Mouse (Mus musculus) brain, embryonic 14.5 days (tissue): ENCODE measurements around the gene Thrb.

Experiments used
- CTCF ChIP-seq: fragments of 200-500 bp; IDR thresholded peaks from 2 replicates; pipeline ENCODE4 v1.5.1; 2012; ENCODE audit warnings: inconsistent platforms, mild to moderate bottlenecking, moderate library complexity, borderline replicate concordance; ENCODE audit not compliant: insufficient read depth, insufficient read length; ENCODE audit errors: extremely low read depth
- POLR2A ChIP-seq: fragments of 200-500 bp; IDR thresholded peaks from 2 replicates; pipeline ENCODE4 v1.6.1; 2012; ENCODE audit warnings: mild to moderate bottlenecking, inconsistent platforms, borderline replicate concordance; ENCODE audit not compliant: poor library complexity, insufficient read depth, insufficient read length, severe bottlenecking; ENCODE audit errors: extremely low read depth

DNA sequence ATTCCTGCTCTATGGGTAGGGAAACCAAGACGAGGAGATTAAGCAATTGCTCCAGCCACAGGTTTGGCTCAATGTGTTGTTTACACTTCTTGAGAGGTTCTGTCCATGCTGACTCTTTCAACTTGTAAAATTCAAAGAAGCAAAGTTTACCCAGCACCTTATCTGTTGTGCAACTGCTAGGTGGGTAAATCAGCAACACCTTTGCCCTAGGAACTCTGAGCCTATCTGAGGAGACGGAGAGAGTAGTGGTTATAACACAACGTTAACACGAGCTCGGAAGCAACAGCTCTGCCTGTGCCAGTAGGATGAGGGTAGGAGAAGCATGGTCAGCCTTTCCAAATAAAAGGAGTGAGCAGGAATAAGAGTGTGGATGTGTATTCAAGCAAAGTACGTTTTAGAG lies 185.8 kb downstream of the Thrb start:
- TF ChIP-seq CTCF, result no peak
- no peak for TF ChIP-seq POLR2A
